Mouse (Mus musculus): ENCODE results near the gene Mycbp2.

The Mycbp2 gene

DNA sequence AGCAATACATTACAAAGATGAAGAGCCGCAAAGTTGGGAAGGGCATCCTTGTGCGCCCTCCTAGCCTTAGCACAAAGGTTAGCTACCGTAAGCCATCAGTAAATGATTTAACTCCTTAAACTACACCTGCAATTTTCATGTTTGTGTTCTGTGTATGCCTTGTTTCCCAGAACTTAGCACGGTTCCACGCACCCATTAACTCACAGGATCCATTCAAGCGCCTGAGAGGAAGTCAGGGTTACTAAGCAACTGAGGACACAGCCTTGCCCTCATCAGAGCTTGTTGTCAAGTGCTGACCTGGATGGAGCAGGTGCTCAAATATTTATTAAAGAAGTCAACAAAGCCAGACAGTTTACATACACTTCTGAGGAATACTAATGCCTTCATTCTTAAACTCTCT is 244.4 kb downstream of the Mycbp2 start:
- no peak for DNase-seq (ENCODE audit: low spot score in 2 of 2)

DNA sequence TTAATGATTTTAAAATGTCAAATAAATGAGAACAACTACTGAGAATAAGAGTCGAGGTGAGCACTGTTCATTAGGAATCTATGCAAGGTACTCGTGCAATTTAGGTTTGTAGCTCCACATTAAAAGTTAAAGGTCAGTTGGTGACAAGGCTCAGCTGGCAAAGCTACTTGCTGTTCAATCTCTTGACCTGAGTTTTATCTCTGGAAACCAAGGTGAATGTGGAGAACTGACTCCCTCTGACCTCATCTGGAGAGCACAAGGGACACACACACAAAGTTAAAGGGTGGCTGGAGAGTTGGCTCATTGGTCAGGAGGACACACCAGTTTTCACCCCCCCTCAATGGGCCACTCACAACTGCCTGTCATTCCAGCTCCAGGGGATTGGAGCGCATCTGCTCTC is 245.4 kb downstream of the Mycbp2 start:
- no peak for DNase-seq (ENCODE audit: low spot score in 2 of 2)

DNA sequence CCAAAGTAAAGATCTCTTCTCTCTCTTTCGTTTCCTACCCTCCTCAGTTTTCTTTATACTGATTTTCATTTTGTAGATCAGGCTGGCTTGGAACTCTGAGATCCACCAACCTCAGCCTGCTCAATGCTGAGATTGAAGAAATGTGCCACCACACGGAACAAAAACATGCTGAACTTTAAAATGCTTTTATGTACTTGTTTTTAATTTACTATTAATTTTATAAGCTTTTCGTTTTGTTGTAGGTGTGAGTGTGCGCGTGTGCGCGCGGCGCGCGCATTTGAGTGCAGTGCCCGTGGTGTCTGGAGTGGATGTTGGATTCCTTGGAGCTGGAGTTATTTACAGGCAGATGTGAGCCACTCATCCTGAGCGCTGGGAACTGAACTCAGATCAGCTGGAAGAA is 246.3 kb downstream of the Mycbp2 start:
- DNase-seq (ENCODE audit: low spot score in 2 of 2): no peak

DNA sequence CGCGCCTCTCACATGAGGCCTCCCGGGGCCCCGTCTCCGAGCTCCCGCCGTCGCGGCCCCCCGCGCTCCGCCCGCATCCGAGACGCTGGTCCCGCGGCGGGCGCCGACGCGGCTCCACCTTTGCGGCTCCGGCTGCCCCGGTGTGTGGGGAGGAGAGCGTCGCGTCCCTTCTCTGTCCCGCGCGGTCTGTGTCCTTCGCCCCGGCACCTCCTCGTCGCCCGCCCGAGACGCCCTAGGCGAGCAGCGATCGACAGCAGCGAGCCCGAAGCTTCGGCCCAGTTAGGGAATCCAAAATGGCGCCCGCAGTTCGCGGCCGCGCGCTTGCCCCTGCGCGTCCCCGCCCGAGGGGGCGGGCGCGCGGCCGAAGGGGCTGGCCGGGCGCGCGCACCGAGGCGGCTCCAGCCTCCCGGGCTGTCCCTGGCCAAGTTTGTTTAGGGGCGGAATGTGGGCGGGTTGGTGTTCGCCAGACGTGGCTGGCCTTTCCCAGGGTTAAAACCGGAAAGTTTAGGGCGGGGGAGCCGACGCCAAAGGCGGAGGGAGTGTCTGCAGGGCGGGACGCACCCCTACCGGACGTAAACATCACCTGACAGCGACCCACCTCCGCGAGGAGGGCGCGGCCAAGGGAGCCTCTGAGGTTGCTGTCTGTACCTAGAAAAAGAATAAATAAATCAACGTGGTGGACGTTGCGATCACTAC is 247.2 kb downstream of the Mycbp2 start, which contains the start of gene Fbxl3:
Gene Fbxl3 (minus strand): TSS at position 329 of the 696 bp plus-strand sequence.
- DNase-seq (ENCODE audit: low spot score in 2 of 2): peak; percentile 84 to 88

DNA sequence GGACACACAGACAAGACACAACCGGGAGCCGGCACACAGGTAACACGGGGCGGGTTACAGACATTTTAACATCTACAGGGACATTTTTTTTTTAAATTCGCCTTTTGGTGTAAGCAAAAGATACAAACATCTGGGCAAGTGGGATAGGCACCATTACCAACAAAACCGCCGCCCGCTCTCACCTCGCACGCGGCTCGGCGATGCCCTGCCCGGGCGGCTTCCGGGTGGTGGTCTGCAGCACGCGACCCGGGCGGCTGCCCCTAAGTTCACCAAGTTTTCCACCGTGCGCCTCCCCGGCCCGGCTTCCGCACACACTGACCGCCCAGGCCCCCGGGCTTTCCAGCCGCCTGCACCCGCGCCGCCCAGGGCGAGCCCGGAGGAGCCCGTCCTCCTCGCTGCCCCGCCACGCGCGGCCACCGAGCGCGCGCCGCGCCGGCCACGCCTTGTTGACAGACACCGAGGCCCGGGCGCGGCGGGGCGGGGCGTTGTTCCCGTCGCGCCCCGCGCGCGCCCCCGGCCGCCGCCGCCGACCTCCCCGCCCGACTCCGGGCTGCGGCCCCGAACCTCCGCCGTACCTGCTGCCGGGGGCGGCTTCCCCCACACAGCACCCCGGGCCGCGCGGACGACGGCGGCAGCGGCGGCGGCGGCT is 247.9 kb downstream of the Mycbp2 start:
- DNase-seq (ENCODE audit: low spot score in 2 of 2): peak; percentile 85 to 93

DNA sequence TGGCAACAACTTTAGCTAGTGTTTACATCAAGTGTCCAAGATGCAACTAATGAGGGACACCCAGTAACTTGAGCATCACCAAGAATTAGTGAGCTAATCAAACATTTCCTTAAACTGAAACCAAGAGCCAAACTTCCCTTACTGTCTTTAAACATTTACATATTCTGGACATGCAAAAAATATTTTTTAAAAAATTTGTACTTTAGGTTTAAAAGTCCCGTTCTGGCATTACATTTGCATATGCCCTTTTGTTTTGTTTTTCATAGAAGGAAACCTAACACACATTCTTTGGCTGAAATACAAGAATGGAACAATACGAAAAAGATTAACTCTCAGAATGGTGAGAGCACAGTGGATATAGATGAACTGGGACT is 248.4 kb downstream of the Mycbp2 start:
- DNase-seq (ENCODE audit: low spot score in 2 of 2): no peak

DNA sequence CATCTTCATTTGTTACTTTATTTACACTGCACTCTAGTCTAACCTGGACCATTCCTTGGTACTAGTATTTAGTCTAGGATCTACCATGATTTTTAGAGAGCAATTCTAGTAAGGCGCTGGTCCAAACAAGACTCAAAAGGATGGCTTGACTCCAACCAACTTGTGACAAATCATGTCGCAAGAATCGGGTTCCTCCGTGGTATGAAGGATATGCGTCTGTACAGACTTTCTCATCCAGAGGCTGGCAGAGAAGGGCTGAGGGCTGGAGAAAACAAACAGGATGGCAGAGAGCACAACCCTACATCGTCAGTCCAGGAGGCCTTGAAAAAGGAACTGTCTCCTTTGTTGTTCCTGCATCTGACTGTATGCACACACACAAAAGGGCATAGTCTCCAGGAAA is 250.0 kb downstream of the Mycbp2 start:
- DNase-seq (ENCODE audit: low spot score in 2 of 2): no peak

DNA sequence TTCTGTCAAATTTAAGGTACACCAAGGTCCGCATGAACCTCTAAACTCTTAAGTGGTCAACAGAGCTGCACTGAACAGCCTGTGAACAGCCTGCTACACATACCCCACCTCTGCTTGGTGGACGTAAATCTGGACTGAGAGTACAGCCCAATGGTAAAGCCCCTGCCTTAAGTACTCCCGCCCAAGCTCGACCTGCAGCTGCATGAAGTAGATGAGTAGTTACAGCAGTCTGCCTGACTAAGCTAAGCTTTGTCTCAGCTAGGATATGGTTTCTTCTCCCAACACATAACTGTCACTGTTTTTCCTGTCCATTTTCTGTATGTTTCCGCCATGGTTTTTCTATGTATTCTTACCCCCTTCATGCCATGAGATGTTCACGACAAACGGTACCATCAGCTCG is 250.8 kb downstream of the Mycbp2 start:
- no peak for DNase-seq (ENCODE audit: low spot score in 2 of 2)

DNA sequence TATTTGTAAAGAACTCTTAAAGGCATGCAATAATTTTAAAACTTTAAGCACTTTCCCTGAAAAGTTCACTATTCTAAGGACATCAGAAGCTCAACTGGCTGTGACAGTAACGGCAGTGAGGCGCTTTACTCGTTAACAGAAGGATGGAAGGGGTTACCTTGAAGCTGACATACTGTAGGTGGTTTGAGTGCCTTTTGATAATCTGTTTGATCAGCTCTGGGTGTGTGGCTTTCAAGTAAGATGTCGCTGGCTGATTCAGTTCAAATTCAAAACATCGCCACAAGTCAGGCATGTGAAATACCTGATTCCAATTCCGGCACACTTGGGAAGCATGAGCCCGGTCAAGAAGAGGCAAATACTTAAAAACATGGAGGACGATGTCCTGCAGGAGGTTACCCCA is 251.6 kb downstream of the Mycbp2 start:
- no peak for DNase-seq (ENCODE audit: low spot score in 2 of 2)

DNA sequence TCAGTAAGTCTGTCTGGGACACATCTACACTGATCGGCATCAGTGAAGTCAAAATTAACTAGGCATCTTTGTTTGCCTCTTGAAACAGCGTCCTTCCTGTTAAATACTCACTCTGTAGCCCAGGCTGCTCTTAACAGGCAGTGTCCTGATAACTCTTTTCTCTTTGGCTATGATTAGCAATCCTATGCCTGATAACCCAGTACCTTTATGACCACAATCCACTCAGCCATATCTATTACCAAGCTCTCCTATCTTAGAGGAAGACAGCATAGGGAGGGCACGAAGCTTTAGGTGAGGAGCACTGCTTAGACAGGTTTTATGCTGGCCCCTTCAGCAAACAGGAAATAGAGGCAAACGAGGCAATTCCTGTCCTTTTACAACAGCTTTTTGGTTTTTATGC is 252.9 kb downstream of the Mycbp2 start:
- no peak for DNase-seq (ENCODE audit: low spot score in 2 of 2)

DNA sequence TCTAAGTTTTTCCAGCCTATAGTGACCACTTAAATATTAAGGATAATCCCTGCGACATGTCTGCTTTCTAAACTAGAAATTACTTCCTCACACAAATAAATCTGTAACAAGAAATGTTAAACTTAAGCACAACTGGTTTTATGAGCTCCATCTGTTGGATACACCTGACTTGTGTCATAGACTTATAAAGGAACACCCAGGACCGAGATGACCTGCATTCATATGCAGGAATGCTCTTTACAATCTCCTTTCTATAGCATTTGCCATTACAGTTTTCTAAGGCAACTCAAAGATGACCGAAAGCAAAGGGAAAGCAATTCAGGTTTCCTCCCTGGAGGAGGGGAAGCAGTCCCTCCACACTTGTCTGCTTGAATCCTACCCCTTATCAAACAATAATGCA is 253.4 kb downstream of the Mycbp2 start:
- no peak for DNase-seq (ENCODE audit: low spot score in 2 of 2)

DNA sequence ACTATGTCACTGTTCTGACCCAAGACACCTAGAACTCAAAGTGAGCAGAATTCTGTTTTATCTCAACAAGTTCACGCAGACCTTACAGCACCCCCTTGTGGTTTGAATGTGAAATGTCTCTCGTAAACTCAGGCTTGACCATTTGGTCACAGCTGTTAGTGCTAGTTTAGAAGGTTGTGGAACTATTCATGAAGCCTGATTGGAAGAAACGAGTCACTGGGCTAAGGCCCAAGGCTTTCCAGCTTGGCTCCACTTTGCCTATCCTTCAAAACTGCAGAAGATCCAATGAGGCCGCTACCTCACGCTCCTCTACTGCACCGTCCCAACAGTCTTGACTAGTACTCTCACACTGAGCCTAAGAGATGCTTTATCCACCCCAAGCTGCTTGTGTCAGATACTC is 258.0 kb downstream of the Mycbp2 start:
- peak in 1 of 2 experiments; percentile 59 for DNase-seq (ENCODE audit: low spot score in 2 of 2)

DNA sequence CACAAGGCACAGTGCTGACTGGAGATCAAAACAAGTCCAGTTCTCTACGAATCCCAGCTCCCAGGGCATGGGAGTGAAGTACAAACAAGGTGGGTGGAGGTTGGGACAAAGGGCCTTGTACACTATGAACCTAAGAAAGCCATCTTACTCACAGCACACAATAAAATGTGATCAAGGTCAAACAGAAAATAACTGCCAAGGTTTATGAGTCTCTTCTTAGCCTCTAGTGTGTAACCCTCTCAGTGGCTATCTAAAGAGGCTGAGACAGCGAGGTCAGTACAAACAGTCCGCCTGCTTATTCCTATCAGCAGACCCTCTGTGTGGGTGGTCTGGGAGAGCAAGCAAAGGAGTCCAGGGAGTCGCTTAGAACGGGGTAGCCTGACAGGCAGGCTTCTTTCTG is 258.8 kb downstream of the Mycbp2 start:
- DNase-seq (ENCODE audit: low spot score in 2 of 2): no peak

DNA sequence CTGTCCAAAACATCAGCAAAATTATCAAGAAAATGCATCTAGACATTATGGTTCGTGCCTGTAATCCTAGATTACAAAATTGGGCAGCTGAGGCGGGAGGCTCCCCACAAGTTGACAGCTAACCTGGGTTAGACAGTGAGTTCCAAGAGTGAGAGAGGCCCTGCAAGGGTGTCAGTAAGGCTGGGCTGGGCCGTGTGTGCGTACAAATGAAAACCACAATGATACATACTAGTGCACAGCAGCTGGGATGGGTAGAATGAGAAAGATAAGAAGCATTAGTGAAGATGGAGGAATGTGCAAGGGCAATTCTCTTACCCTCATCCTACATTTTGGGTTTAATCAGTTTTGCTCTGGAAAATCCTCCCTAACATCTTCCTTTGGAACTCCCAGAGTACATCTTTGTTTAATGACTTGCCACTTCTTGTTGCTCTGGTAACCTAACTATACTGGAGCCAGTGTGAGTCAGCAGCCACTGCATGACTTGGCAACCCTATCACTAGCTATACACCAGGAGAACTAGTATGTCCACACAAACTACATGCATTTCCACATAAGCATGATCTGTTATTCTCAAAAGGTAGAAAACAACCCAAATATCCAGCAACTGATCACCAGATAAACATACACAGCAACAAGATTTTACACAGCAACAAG is 259.8 kb downstream of the Mycbp2 start:
- DNase-seq (ENCODE audit: low spot score in 2 of 2): peak in 1 of 2 experiments; percentile 55

DNA sequence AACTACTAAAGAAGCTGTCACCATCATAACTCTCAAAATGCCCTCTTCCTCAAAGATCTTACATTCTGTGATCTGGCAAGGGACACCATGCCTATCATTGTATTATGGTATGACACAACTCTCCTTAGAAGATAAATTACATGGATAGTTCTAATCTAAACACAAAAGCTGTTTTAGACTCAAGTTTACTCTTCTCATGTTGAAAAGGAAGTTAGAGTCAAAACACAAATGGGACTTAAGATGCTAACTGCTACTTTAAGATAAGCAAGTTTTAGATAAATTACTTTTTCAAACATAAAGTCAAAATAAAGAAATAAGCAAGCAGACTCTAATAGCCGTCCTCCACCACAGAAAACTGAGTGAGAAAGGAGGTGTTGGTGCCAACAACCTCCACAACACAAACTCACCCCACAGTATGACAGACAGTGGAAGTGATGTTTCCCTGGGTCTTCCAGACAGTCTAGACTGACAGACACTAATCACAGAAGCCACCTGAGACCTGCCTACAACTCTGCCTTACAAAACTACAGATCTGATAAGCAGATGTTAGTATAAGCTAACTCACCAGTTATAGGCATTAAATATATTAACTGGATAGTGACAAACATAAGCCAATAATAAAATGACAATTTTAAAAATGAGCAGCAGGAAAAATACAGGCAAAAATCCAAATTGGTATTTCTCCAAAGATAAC is 260.6 kb downstream of the Mycbp2 start:
- no peak for DNase-seq (ENCODE audit: low spot score in 2 of 2)

DNA sequence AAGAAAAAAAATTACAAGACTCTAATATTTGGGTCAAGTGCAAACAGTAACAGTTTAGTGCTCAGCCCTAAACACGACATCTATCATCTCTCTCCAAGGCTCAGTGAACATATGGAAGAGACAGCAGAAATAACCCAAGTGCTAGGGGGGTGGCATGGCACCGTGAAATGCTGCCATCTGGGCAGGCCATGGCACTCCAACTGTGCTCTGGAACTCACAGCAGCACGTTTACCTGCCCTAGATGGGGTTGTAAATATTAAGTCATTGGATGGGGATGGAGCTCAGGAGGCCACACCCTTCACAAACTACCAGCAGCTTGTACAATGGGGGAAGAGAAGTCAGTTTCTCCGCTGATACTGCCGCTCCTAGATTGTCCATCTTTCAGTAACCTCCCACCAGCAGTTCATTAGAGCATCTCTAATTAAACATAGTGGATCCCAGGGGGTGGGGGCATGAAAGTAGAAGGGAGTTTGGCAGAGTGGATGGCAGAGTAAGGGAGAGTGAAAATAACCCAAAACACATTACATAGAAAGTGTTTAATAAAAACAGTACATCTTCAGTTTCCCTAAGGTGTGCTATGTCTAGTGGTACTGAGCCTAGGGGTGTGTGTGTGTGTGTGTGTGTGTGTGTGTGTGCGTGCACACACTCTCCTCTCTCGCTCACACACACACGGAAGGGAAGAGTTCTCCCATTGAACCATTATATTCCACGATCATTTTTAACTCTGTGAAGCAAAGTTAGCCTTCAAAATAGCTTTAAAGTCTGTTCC is 267.2 kb downstream of the Mycbp2 start:
- no peak for DNase-seq (ENCODE audit: low spot score in 2 of 2)

DNA sequence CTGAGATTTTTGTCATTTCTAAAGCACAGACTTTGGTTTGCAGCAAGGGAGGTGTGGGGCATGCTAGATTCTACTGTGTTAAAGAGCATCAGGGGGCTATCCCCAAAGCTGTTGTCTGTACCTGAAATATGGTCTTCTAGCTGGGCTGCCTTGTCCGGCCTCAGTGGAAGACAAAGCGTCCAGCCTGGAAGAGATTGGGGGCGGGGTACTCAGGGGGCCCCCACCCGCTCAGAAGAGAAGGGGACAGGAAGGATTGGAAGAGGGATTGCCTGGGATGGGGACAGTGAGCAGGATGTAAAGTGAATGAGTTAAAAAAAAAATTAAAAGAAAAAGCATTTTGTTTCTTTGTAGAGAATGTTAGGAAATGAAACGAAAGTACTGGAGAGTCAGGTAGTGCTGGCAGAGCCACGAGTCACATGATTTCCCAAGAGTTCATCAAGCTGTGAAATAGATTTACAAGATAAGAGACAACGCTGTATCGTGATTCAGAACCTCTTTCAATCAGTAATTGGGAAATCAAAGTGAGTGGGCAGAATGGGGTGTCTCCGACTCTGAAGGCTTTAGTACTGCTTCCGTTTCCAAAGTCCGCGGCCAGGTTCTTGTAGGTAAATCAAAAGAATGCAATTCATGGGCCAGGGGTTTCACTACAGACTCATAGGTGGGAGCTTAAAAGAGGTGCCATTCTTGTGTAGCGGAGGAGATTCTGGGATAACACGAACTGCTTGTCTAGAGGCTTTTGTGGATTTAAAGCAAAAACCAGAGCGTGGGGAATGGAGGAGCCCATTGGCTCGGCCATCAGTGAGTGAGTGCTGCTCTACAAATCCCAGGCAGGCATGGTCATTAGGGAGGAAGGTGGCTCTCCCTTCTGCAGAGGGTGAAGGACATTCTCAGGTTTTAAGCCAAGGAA is 268.4 kb downstream of the Mycbp2 start:
- DNase-seq (ENCODE audit: low spot score in 2 of 2): no peak

DNA sequence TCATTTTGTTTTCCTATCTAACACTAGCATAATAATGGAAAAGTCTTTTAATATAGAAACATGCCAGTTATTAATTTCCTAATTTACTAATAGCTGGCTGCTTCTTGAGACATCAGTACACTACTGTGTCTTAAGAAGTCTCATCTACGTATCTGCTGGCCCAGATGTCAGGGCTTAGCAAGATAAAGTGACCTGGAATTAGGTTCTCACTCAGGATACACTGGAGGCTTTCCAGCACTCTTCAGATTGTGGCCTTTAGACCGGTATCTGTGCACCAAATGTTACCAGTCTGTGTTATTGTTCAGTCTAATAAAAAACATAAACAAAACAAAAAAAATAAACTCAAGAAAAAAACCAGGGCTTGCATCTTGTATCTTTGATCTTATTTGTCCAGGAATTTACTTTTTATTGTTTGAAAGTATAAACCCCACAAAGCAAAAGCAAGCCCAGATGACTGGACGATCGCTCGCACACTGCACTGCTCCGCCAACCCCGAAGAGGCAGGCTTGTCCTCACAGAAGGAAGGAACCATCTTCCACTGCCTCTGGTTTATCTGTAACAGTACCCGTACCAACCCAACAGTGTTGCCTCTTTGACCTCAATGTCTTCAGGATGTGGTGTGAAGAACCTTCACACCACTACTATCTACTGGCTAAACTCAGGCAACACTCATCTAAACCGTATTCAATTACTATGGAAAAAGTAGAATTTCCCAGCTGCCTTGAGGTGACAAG is 269.2 kb downstream of the Mycbp2 start:
- no peak for DNase-seq (ENCODE audit: low spot score in 2 of 2)

DNA sequence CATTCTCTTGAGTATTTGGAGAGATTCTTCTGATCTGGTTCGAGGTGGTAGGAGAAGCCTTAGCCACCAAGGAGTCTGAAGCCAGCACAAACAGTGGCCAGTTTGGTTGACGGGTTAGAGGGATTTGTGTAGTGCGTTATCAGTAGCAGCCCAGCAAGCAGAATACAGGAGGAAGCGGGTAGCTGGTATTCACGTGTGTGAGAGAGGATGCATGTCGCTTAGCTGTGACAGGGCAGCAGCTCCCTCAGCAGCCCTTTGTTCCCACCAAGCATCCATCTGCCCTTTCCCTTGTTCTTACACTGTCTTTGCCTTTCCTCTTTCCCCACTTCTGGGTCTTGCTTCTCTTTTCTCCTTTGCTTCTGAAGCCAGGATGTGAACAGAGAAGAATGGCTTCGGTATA is 271.4 kb downstream of the Mycbp2 start:
- no peak for DNase-seq (ENCODE audit: low spot score in 2 of 2)

DNA sequence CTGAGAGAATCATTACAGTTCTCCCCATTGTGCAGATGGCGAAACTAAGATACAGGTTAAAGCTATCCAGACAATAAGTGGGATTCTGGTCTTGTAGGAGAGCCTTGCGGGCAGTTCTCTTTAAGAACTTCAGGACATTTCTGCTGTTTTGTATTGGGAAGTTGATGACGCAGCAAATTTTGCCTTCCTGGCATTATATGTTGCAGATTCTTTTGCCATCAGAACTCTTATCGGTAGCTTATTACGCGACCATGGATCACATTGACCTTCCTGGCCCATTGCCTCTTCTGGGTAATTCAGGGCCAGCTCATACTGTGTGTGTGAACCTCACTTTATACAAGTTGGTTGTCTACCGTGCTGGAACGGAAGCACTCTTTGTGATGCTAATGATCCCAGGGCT is 272.8 kb downstream of the Mycbp2 start:
- no peak for DNase-seq (ENCODE audit: low spot score in 2 of 2)

Data from spleen, postnatal 10 days (tissue).